Mouse (Mus musculus): ENCODE results near the gene Borcs5.

- no peak for TF ChIP-seq CTCF (conservative IDR thresholded peaks at IDR 0.05; ENCODE audit: low read length)
- no peak for TF ChIP-seq NANOG (IDR thresholded peaks at IDR 0.05; ENCODE audit: borderline replicate concordance, low read length)
These were observed 78.8 kb downstream of the Borcs5 start for GRCm38 (mm10) chr6:134717886-134718667.

Data from E14TG2a.4 (cell line).